Mouse (Mus musculus): ENCODE measurements around the gene Gpat2. TPM values are rescaled to one million over a fixed set of nuclear protein-coding genes. Genes with fewer than 3 reads are reported as not detected.

Gene Gpat2
- under 1 TPM; 0.14 to 0.31 TPM for total RNA-seq (2021)
- 0.19 and 0.61 TPM in 2 replicates for polyA plus RNA-seq (2012; rRNA removed)
- long read RNA-seq, partial matches to known transcripts, result 1 of 1 reads
- long read RNA-seq, other reads (novel, unspliced or antisense), result 0 of 1 reads

GRCm38 (mm10) chr2:127424977-127425376 lies at the start of gene Gpat2:
Gene Gpat2 (plus strand): TSS chr2:127425199.
- DNase-seq, result no peak

- DNase-seq, result no peak
Measured at GRCm38 (mm10) chr2:127375759-127376341, 49.1 kb upstream of the Gpat2 start.

GRCm38 (mm10) chr2:127376423-127377051 lies 48.5 kb upstream of the Gpat2 start:
- no peak for DNase-seq

GRCm38 (mm10) chr2:127377942-127378610 lies 46.9 kb upstream of the Gpat2 start:
- no peak for DNase-seq

GRCm38 (mm10) chr2:127378611-127378990 lies 46.4 kb upstream of the Gpat2 start:
- no peak for DNase-seq

GRCm38 (mm10) chr2:127379250-127379649 lies 45.7 kb upstream of the Gpat2 start:
- DNase-seq, result no peak

- no peak for DNase-seq
Measured at GRCm38 (mm10) chr2:127383881-127384280, 41.1 kb upstream of the Gpat2 start.

- DNase-seq, result no peak
Measured at GRCm38 (mm10) chr2:127387521-127387920, 37.5 kb upstream of the Gpat2 start.

- no peak for DNase-seq
Measured at GRCm38 (mm10) chr2:127390352-127390751, 34.6 kb upstream of the Gpat2 start.

- DNase-seq, result no peak
Measured at GRCm38 (mm10) chr2:127390846-127391245, 34.2 kb upstream of the Gpat2 start.

GRCm38 (mm10) chr2:127391323-127391722 lies 33.7 kb upstream of the Gpat2 start:
- DNase-seq, result no peak

GRCm38 (mm10) chr2:127394606-127395161 lies 30.3 kb upstream of the Gpat2 start:
- DNase-seq, result peak; percentile 86

- DNase-seq, result no peak
Measured at GRCm38 (mm10) chr2:127398738-127399137, 26.3 kb upstream of the Gpat2 start.

- no peak for DNase-seq
Measured at GRCm38 (mm10) chr2:127411126-127411525, 13.9 kb upstream of the Gpat2 start.

GRCm38 (mm10) chr2:127415806-127416205 lies 9.2 kb upstream of the Gpat2 start:
- no peak for DNase-seq

- no peak for DNase-seq
Measured at GRCm38 (mm10) chr2:127416706-127417105, 8.3 kb upstream of the Gpat2 start.

GRCm38 (mm10) chr2:127418266-127418970 lies 6.6 kb upstream of the Gpat2 start:
- DNase-seq, result no peak

- peak; percentile 52 for DNase-seq
Measured at GRCm38 (mm10) chr2:127430238-127430637, 5.2 kb downstream of the Gpat2 start.

- DNase-seq, result no peak
Measured at GRCm38 (mm10) chr2:127433487-127434295, 8.7 kb downstream of the Gpat2 start.

GRCm38 (mm10) chr2:127435135-127435534 lies 10.1 kb downstream of the Gpat2 start:
- DNase-seq, result peak; percentile 33

GRCm38 (mm10) chr2:127435554-127435953 lies 10.6 kb downstream of the Gpat2 start:
- DNase-seq, result no peak

Measured in adrenal gland, adult 2 months (tissue).